Mouse (Mus musculus): ENCODE measurements around the gene Stil. TPM values are rescaled to one million over a fixed set of nuclear protein-coding genes. Genes with fewer than 3 reads are reported as not detected.

The Stil gene
- polyA plus RNA-seq, 1 experiment from 2014 or later = 2.6 TPM

GRCm38 (mm10) chr4:114986591-114987432 lies 13.1 kb upstream of the Stil start, which contains the start of gene Cmpk1:
TSS of gene Cmpk1 (minus strand) at chr4:114987241.
- Histone ChIP-seq H3K4me3 (peak within 1 kb of the TSS; percentile 58), H3K36me3 (replicated peaks) (no peaks in the 10 kb centered on the region), H3K27me3 (replicated peaks) (0 out of 2 replicates have a peak, but pooled peaks cover 3% of the 10 kb centered on the region), H3K9ac (peak within 1 kb of the TSS; percentile 90), H3K4me2 (peak within 1 kb of the TSS; percentile 75), H3K27ac (peak within 1 kb of the TSS; percentile 99), H3K9me3 (no peaks in the 10 kb centered on the region), H3K4me1 (peaks cover 25% of the 10 kb centered on the region)
- peak; percentile 98 for ATAC-seq (replicated peaks)
- under 1% methylated on average over 80 of the region's 93 CpGs for WGBS

GRCm38 (mm10) chr4:114994218-114994617 lies 5.7 kb upstream of the Stil start:
- Histone ChIP-seq H3K27ac (no peak overlapping the region), H3K9ac (no peak overlapping the region), H3K4me3 (no peak overlapping the region), H3K4me2 (no peak overlapping the region), H3K4me1 (0 out of 2 replicates have a peak, but pooled peaks cover 2% of the 10 kb centered on the region), H3K36me3 (replicated peaks) (no peaks in the 10 kb centered on the region), H3K27me3 (replicated peaks) (0 out of 2 replicates have a peak, but pooled peaks cover 6% of the 10 kb centered on the region), H3K9me3 (no peaks in the 10 kb centered on the region)
- ATAC-seq (replicated peaks) = no peak
- WGBS = 89% methylated on average over 3 of the region's 3 CpGs

- Histone ChIP-seq H3K27ac (no peak overlapping the region), H3K36me3 (replicated peaks) (no peaks in the 10 kb centered on the region), H3K4me3 (no peak overlapping the region), H3K9me3 (no peaks in the 10 kb centered on the region), H3K9ac (no peak overlapping the region), H3K4me1 (peaks cover 15% of the 10 kb centered on the region), H3K4me2 (no peak overlapping the region), H3K27me3 (replicated peaks) (0 out of 2 replicates have a peak, but pooled peaks cover 3% of the 10 kb centered on the region)
- no peak for ATAC-seq (replicated peaks)
- 53% methylated on average over 3 of the region's 3 CpGs for WGBS
Observed at GRCm38 (mm10) chr4:114997051-114997450, 2.9 kb upstream of the Stil start.

GRCm38 (mm10) chr4:114999445-114999772 lies 550 bp upstream of the Stil start:
- Histone ChIP-seq H3K9ac (peak overlapping the region; percentile 69), H3K27me3 (replicated peaks) (no peaks in the 10 kb centered on the region), H3K4me3 (peak overlapping the region; percentile 67), H3K27ac (peak overlapping the region; percentile 95), H3K9me3 (no peaks in the 10 kb centered on the region), H3K4me1 (peaks cover 15% of the 10 kb centered on the region), H3K4me2 (peak overlapping the region; percentile 93), H3K36me3 (replicated peaks) (no peaks in the 10 kb centered on the region)
- no peak; the same call in 1 of the 2 replicates for ATAC-seq (replicated peaks)
- 9% methylated on average over 9 of the region's 9 CpGs for WGBS

GRCm38 (mm10) chr4:115000429-115000795 lies 453 bp downstream of the Stil start:
- Histone ChIP-seq H3K9ac (peak overlapping the region; percentile 48), H3K27ac (no peak overlapping the region), H3K4me3 (peak overlapping the region; percentile 67), H3K9me3 (no peaks in the 10 kb centered on the region), H3K4me2 (peak overlapping the region; percentile 93), H3K4me1 (peaks cover 15% of the 10 kb centered on the region), H3K27me3 (replicated peaks) (no peaks in the 10 kb centered on the region), H3K36me3 (replicated peaks) (no peaks in the 10 kb centered on the region)
- peak; percentile 37 for ATAC-seq (replicated peaks)
- whole genome bisulfite sequencing = 2% methylated on average over 8 of the region's 8 CpGs

- Histone ChIP-seq H3K27ac (no peak overlapping the region), H3K4me2 (no peak overlapping the region), H3K27me3 (replicated peaks) (no peaks in the 10 kb centered on the region), H3K9ac (no peak overlapping the region), H3K9me3 (no peaks in the 10 kb centered on the region), H3K4me3 (no peak overlapping the region), H3K4me1 (no peaks in the 10 kb centered on the region), H3K36me3 (replicated peaks) (no peaks in the 10 kb centered on the region)
- ATAC-seq (replicated peaks) = no peak
- 95% methylated on average over 3 of the region's 3 CpGs for WGBS
Observed at GRCm38 (mm10) chr4:115014276-115014675, 14.3 kb downstream of the Stil start.

GRCm38 (mm10) chr4:115019997-115020396 lies 20.0 kb downstream of the Stil start:
- Histone ChIP-seq H3K9ac (no peak overlapping the region), H3K27me3 (replicated peaks) (no peaks in the 10 kb centered on the region), H3K4me1 (no peaks in the 10 kb centered on the region), H3K27ac (no peak overlapping the region), H3K9me3 (no peaks in the 10 kb centered on the region), H3K4me3 (no peak overlapping the region), H3K36me3 (replicated peaks) (no peaks in the 10 kb centered on the region), H3K4me2 (no peak overlapping the region)
- 93% methylated on average over 3 of the region's 3 CpGs for WGBS
- ATAC-seq (replicated peaks) = no peak

GRCm38 (mm10) chr4:115035043-115035442 lies 35.1 kb downstream of the Stil start:
- ATAC-seq (replicated peaks) = no peak
- 77% methylated on average over 6 of the region's 6 CpGs for WGBS
- Histone ChIP-seq H3K27me3 (replicated peaks) (no peaks in the 10 kb centered on the region), H3K27ac (no peak overlapping the region), H3K9ac (no peak overlapping the region), H3K4me1 (no peaks in the 10 kb centered on the region), H3K4me3 (no peak overlapping the region), H3K9me3 (no peaks in the 10 kb centered on the region), H3K4me2 (no peak overlapping the region), H3K36me3 (replicated peaks) (no peaks in the 10 kb centered on the region)

GRCm38 (mm10) chr4:115038242-115038641 lies 38.3 kb downstream of the Stil start:
- Histone ChIP-seq H3K27me3 (replicated peaks) (no peaks in the 10 kb centered on the region), H3K4me1 (no peaks in the 10 kb centered on the region), H3K9me3 (no peaks in the 10 kb centered on the region), H3K4me2 (no peak overlapping the region), H3K27ac (no peak overlapping the region), H3K4me3 (no peak overlapping the region), H3K36me3 (replicated peaks) (no peaks in the 10 kb centered on the region), H3K9ac (no peak overlapping the region)
- 30% methylated on average over 4 of the region's 4 CpGs for WGBS
- no peak; the same call in 1 of the 2 replicates for ATAC-seq (replicated peaks)

GRCm38 (mm10) chr4:115045621-115046020 lies 45.7 kb downstream of the Stil start:
- H3K36me3 ChIP-seq (replicated peaks) = no peaks in the 10 kb centered on the region
- H3K27ac ChIP-seq = no peak overlapping the region

GRCm38 (mm10) chr4:115047750-115048149 lies 47.8 kb downstream of the Stil start:
- Histone ChIP-seq H3K27ac (no peak overlapping the region), H3K9me3 (no peaks in the 10 kb centered on the region), H3K4me2 (no peak overlapping the region), H3K27me3 (replicated peaks) (peaks cover 35% of the 10 kb centered on the region), H3K36me3 (replicated peaks) (no peaks in the 10 kb centered on the region), H3K4me3 (no peak overlapping the region), H3K9ac (no peak overlapping the region), H3K4me1 (peaks cover 3% of the 10 kb centered on the region)
- WGBS = 3% methylated on average over 5 of the region's 5 CpGs
- ATAC-seq (replicated peaks) = no peak

More at GRCm38 (mm10) chr4:115045621-115046020, 45.7 kb downstream of the Stil start:
- H3K4me2 ChIP-seq = no peak overlapping the region
- H3K27me3 ChIP-seq (replicated peaks) = peaks cover 16% of the 10 kb centered on the region
- no peak overlapping the region for H3K4me3 ChIP-seq
- no peaks in the 10 kb centered on the region for H3K4me1 ChIP-seq
- 83% methylated on average over 3 of the region's 3 CpGs for WGBS
- no peak overlapping the region for H3K9ac ChIP-seq
- no peaks in the 10 kb centered on the region for H3K9me3 ChIP-seq
- ATAC-seq (replicated peaks) = no peak

- peaks cover 35% of the 10 kb centered on the region for H3K27me3 ChIP-seq (replicated peaks)
- no peaks in the 10 kb centered on the region for H3K9me3 ChIP-seq
- peaks cover 5% of the 10 kb centered on the region for H3K4me1 ChIP-seq
- no peak overlapping the region for H3K9ac ChIP-seq
- no peak overlapping the region for H3K4me2 ChIP-seq
- H3K36me3 ChIP-seq (replicated peaks) = no peaks in the 10 kb centered on the region
- WGBS = 75% methylated on average over 8 of the region's 8 CpGs
- no peak overlapping the region for H3K27ac ChIP-seq
- H3K4me3 ChIP-seq = no peak overlapping the region
- no peak for ATAC-seq (replicated peaks)
Observed at GRCm38 (mm10) chr4:115048190-115048589, 48.2 kb downstream of the Stil start.

- Histone ChIP-seq H3K4me1 (peaks cover 6% of the 10 kb centered on the region), H3K4me2 (no peak overlapping the region), H3K27ac (no peak overlapping the region), H3K27me3 (replicated peaks) (peaks cover 62% of the 10 kb centered on the region), H3K9ac (no peak overlapping the region), H3K36me3 (replicated peaks) (no peaks in the 10 kb centered on the region), H3K4me3 (no peak overlapping the region), H3K9me3 (no peaks in the 10 kb centered on the region)
- WGBS = 76% methylated on average over 5 of the region's 5 CpGs
- ATAC-seq (replicated peaks) = no peak
Observed at GRCm38 (mm10) chr4:115051245-115051644, 51.3 kb downstream of the Stil start.

Data from midbrain, embryonic 15.5 days (tissue).